Mouse (Mus musculus) ovary, adult 18-20 months (tissue): ENCODE results near the gene Map4k5.

Source experiments
- DNase-seq: peaks from one replicate; pipeline ENCODE4 v3.0.0; 2022; ENCODE audit warnings: low spot score, mixed read lengths

The Map4k5 gene

DNA sequence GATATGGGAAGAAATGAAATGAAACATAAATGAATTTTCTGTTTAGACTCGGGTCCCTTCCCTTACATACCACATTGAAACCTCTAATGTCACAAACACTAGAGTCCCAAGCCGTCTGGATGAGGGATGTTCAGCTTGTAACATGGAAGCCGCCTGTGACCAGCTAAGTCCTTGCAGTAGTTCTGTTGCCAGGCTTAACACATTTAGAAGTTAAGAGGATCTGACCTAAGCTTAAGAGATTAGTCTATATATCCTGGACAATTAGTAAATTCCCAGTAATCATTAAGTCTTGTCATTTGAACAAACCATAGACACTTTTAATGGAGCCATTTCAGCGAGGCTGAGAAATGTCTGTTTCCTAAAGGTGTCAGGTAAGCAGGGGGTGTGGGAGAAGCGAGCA, 137.0 kb downstream of the Map4k5 start:
- DNase-seq = no peak

DNA sequence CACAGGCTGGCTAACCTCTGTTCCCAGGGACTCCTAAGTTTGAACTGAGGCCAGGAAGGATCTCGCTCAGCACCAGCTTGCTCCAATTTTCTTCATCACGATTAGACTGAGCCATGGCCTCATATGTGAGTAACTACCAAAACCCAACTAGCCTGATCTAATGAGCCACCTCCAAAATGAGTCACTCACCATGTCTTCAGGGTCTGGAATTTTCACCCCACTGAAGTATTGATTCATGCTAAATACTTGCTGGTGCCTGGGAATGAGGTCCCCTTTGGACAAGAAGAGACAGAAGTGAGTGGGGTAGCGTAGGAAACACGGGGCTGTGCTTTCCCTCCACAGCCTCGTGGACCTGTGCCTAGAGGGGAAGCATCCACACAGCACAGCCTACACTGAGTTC, 139.1 kb downstream of the Map4k5 start:
- no peak for DNase-seq
